Mouse (Mus musculus) brain, embryonic 14.5 days (tissue): Measurements from ENCODE around the gene Pnmal2. TPM values are rescaled to one million over a fixed set of nuclear protein-coding genes. Genes with fewer than 3 reads are reported as not detected.

Experiments
- DNase-seq: peaks from one replicate; pipeline ENCODE4 v3.0.0-alpha.2; 2011; ENCODE audit warnings: low read depth
- CTCF ChIP-seq: fragments of 200-500 bp; IDR thresholded peaks from 2 replicates; pipeline ENCODE4 v1.5.1; 2012; ENCODE audit warnings: inconsistent platforms, mild to moderate bottlenecking, moderate library complexity, borderline replicate concordance; ENCODE audit not compliant: insufficient read depth, insufficient read length; ENCODE audit errors: extremely low read depth
- POLR2A ChIP-seq: fragments of 200-500 bp; IDR thresholded peaks from 2 replicates; pipeline ENCODE4 v1.6.1; 2012; ENCODE audit warnings: mild to moderate bottlenecking, inconsistent platforms, borderline replicate concordance; ENCODE audit not compliant: poor library complexity, insufficient read depth, insufficient read length, severe bottlenecking; ENCODE audit errors: extremely low read depth
- polyA plus RNA-seq: library from polyadenylated mRNA; depleted of rRNA; stranded (reverse); fragments of >200 nt; gene quantifications from 2 replicates; pipeline ENCODE4 v1.2.3, GENCODE M21; 2012

Pnmal2 gene
- polyA plus RNA-seq, 1 experiment = 96.9 TPM

DNA sequence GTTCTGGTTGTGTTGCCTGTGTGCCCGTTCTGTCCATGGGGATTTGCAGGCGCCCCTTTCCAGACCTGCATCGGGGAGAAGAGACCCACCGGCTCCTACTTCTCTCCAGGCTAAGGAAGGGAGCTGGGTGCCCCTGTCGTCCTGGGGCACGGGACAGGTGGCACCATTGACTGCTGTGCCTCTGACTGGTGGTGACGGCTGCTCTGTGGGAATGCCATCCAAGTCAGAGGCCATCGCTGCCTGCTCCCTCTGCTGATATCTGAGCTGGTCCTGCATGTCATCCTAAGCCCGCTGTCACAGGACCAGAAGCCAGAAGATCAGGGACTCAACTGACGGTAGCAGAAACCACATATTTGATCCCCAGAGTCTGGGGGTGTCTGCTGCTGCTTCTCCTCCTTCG lies 35.6 kb upstream of the Pnmal2 start:
- DNase-seq = no peak
- TF ChIP-seq CTCF = no peak
- TF ChIP-seq POLR2A = no peak

DNA sequence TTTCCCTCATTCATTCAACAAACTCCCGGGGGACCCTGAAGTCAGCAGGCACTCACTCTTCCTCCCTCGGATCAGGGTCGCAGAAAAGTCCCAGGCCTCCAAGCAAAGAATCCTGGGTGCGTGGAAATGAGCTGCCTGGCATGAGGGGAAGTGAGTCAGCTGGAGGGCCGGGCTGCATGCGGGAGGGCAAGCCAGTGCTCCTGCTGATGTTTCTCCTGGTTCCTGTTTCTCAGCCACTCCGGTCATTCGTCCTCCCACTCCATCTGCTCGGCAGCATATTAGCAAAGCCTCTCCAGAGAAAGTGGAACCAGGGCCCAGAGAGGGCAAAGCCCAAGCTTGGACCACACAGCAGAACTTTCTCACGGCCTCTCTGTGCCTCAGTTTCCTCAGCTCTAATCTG lies 34.6 kb upstream of the Pnmal2 start:
- DNase-seq = no peak
- TF ChIP-seq CTCF (no peak), POLR2A (no peak)

DNA sequence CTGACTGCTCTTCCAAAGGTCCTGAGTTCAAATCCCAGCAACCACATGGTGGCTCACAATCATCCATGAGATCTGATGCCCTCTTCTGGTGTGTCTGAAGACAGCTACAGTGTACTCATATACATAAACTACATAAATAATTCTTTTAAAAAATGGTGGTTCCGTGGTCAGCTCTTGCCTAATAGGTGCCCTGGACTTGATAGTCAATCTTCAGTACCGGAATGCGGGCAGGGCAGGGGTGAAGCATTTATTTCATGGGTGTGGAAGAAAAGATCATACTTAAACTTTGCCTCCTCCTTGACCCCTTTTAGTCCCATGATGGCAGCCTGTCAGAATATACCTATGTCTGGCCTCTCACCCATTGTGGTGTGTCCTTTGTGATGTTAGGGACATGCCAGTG lies 32.6 kb upstream of the Pnmal2 start:
- no peak for DNase-seq
- TF ChIP-seq POLR2A (no peak), CTCF (no peak)

DNA sequence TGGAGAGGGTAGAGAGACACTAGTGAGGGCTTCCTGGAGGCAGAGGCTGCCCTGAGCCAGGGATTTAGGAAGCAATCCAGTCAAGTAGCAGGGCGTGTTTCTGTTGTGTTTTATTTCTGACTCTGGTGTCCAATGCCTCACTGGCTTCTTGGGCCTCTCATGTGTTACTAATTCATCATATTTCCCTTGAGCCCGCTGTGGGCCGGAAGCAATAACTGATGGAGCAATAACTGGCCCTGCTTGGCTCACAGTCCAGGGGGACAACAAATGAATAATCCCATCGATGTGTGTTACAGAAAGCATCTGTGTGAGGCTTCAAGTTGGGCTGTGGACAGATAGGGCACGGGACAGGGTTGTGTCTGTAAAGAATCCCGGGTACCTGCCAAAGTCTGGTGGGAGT lies 32.1 kb upstream of the Pnmal2 start:
- TF ChIP-seq POLR2A (no peak), CTCF (no peak)
- no peak for DNase-seq

DNA sequence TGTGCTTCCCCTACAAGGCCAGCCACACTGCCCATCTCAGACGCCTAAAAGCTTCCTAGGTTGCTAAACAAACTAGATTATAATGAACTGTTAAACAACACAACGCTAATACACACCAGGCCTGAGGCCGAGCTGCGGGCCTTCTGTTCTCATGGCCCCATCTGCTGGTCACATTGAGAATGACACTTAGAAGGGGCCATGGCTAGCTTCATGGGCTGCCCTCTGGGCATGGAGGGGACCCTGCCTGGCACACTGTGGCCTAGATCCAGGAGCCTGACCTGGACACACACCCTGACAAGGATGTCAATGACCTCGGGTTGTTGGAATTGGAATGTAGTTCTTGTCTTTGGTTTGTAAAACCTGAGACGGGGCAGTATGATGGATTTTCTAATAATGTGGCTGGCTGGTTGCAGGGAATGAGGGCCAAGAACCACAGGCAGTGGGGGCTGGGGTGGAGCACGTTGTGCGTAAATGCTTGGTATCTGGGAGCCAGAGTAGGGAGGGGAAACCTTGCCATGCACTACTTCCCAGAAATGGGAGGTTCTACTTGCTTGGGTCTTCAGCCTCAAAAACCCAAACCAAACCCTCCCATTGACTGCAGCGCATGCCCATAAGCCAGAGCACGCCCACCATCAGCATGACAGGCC lies 30.6 kb upstream of the Pnmal2 start:
- peak; percentile 92 for TF ChIP-seq CTCF
- no peak for TF ChIP-seq POLR2A
- DNase-seq = peak; percentile 77

DNA sequence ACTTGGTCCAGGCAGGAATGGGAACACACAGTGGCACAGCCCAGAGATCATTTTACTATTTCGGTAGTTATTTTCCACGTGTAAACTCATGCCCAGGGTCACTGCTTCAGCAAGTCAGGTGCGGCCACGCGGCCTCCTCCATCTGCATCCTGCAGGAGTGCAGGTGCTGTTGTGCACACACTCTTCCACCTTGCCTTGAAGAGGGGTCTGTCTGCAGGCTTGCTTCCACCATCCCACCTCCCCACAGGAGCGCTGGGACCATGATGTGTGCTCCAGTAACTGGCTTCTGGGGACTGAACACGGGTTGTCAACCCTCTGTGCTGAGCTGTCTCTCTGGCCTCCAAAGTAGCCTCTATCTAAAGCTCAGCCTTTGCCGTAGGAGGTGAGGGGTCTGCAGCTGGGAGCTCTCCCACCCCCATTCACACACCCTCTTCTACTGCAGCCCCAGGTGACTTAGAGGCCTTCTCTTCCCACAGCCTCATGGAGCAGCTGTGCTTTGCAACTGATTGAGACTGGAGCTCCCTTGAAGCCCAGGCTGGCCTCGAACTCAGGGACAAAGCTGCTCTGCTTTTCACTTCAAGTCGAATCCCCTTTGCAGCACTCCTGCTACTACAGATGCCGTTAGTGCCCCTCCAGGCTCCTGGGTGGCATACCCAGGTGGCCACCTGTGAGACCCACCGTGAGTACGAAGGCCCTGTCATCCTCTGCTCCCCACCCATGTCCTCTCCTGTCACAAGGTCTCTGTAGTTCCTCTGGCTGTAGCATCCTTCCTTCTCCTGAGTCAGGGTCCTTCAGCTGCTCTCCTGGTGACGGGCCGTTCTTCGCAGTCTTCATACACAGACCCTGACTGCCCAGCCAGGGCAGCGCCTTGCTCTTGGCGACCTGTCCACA lies 29.8 kb upstream of the Pnmal2 start:
- no peak for DNase-seq
- no peak for TF ChIP-seq POLR2A
- no peak for TF ChIP-seq CTCF

DNA sequence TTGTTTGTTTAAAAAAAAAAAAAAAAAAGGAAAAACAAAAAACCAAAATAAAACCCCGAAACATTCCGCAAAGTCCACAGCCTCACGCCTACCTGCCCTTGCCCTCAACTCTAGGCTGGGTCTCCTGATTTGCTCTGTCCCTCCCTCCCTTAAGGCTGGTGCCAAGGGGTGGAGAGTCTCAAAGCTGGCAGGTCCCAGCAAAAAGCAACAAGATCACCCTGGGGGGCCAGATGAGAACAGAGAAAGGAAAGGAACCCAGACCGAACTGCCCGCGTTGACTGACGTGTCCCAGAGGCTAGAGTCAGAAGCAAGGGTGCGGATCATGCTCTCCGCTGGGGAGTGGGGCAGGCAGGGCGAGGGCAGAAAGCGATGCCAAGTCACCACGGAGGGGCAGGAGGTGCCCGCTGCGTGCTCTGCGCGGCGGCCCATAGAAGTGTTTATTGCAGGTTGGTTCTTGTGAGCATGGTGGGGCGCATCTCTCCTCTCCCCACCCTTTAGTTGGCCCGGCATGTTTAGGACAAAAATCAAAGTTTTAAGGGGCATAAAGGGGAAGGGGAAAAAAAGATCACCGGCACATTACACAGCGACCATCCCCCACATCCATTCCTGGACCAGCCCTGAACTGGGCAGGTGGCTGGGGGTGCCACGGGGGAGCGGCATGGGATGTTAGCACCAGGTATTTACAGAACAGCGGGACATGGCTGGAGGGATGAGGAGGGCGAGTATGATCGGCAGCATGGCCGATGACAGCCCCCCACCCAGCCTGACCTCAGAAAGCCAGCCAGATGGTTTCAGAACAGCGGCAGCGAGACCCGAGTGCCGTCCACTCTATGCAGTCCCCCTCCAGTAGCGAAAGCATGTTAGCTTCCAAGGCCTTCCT lies 28.8 kb upstream of the Pnmal2 start:
- no peak for DNase-seq
- TF ChIP-seq POLR2A (no peak), CTCF (no peak)

DNA sequence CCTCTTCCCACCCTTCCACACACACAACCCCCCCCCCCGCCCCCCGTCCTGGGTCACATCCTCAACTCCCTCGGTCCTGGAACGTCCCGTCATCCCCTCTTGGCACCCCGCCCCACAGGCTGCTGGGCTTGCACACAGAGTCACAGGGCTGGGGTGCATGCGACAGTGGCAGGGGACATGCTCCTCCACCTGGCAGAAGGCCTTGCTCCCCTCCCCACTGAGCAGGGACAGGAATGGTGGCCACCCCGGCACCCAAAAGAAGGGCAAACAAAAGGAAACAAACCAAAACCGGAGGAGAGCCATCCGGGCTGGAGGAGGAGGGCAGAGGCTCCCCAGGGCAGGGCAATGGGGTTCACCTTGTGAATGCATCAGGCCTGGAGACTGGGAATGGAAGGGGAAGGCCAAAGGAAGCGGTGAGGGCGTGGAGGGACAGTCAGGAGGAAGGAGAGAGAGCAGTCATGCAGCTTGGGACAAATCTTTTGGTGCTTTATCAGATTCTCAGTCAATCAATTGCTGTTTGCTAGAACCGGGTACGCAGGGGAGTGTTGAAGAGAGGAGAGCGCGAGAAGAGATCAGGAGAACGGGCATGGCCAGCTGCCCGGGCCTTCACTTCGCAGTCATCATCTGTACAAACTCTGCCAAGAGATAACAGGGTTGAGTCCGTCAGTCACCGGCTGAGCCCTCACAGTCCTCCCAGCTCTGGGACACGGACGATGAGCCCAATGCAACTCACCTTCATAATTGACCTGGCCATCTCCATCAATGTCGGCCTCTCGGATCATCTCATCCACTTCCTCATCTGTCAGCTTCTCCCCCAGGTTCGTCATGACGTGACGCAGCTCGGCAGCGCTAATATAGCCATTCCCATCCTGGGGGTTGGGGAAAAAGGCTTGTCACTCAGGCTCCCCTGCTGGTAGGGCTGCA lies 27.9 kb upstream of the Pnmal2 start:
- DNase-seq = no peak
- no peak for TF ChIP-seq POLR2A
- no peak for TF ChIP-seq CTCF

DNA sequence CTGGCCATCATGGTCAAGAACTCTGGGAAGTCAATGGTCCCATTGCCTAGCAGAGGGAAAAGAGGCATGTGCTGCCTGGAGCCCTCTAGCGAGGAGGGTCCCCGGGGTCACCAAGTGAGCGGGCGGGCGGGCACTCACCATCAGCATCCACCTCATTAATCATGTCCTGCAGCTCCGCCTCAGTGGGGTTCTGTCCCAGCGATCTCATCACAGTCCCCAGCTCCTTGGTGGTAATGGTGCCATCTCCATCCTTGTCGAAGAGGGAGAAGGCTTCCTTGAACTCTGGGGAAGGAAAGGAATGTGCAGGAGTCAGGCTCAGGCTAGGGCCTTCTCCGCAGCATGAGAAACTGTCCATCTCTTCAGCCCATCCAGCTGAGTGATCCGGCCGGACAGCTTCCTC lies 27.0 kb upstream of the Pnmal2 start:
- no peak for DNase-seq
- no peak for TF ChIP-seq POLR2A
- TF ChIP-seq CTCF = no peak

DNA sequence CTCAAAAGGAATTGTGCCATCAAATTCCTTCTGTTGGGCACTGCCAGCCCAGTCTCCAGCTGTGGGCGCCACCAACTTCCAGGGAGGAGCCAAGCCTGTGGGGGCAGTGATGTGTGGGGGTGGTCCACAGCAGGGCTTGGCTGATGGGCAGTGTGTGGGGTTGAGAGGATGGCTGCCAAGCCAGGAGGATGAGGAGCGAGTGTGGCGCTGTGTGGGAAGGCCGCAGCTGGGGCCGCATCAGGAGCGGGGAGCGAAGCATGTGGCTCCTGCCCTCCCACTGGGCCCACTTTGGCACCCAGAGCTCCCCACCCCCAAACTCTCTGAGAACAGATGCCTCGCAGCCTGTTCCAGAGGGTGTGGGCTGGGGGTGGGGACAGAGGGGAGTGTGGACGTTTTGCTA lies 26.5 kb upstream of the Pnmal2 start:
- no peak for TF ChIP-seq CTCF
- no peak for TF ChIP-seq POLR2A
- no peak for DNase-seq
